Mouse (Mus musculus) liver, adult 2 months (tissue): ENCODE measurements around the gene Prkcsh.

Experiments used
- CTCF ChIP-seq: fragments of 200-500 bp; IDR thresholded peaks from 2 replicates; pipeline ENCODE4 v1.5.1; 2011; ENCODE audit warnings: low read depth, low read length, control low read depth
- POLR2A ChIP-seq: fragments of 200-500 bp; IDR thresholded peaks from 2 replicates; pipeline ENCODE4 v1.6.1; 2011; ENCODE audit warnings: low read length, control low read depth; ENCODE audit not compliant: insufficient read depth; ENCODE audit errors: extremely low read depth

GRCm38 (mm10) chr9:22054411-22055076, 51.9 kb downstream of the Prkcsh start:
- TF ChIP-seq CTCF, result peak; percentile 89
- no peak for TF ChIP-seq POLR2A
